Mouse (Mus musculus) heart, postnatal 0 days (tissue): Measurements from ENCODE around the gene S1pr2.

ENCODE experiments used
- CTCF ChIP-seq: IDR thresholded peaks from 2 replicates; pipeline ENCODE4 v1.5.1; 2016; ENCODE audit warnings: antibody characterized with exemption, control low read depth, low read depth
- EP300 ChIP-seq: IDR thresholded peaks from 2 replicates; pipeline ENCODE4 v1.6.1; 2016; ENCODE audit warnings: antibody characterized with exemption, low read depth

GRCm38 (mm10) chr9:20952520-20953227, 23.9 kb downstream of the S1pr2 start:
- TF ChIP-seq CTCF, result no peak
- TF ChIP-seq EP300, result 0 out of 2 replicates have a peak, but pooled peaks have one; percentile 51
